Mouse (Mus musculus) cerebral cortex, adult 2 months (tissue): ENCODE results near the gene Rxfp3.

Experiments used
- WGBS: fragments of 180-500 bp; shearing (Covaris S2); methylation state at CpG from one replicate; pipeline ENCODE4 v1.1.7; 2018; 5-methylcytosine and 5-hydroxymethylcytosine counted together

Gene Rxfp3

DNA sequence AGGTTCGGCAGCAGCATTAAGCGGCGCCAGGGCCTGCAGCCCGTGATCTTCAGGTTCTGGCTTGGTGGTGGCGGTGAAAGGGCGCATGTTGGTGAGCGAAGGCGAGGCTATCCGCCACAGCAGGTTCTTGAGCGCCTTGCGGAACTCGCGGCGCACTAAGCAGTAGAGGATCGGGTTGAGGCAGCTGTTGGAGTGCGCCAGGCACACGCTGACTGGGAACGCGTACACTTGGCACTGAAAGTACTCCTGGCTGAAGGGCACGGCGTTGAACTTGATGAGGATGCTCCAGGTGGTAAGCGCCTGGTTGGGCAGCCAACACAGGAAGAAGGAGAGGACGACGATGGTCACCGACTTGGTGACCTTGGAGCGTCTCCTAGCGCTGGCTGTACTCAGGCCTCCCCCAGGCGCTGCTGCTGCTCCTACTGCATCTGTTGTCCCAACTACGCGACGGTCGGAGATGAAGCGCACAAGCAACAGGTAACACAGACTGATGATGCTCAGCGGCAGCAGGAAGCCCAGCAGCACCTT is 1.8 kb downstream of the Rxfp3 start:
- 6% methylated on average over 34 of the region's 34 CpGs for WGBS

DNA sequence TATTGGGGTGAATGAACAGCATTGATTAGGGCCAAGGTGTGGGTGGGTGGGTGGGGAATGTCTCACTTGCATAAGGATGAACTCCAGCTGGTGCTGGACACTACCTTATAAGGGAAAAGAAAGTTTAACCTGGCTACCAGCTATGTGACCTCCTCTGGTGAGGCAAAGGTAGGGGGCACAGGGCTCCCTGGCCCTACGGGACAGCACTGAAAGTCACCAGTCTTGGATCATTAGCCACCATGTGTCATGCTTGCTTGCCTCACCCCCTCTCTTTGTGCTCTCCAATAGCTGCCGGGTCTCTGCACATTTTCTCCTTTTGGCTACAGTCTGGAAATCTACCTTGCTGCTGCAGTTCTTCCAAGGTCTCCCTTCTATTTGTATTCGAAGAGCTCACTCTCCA is 7.6 kb downstream of the Rxfp3 start:
- WGBS = 67% methylated on average over 3 of the region's 3 CpGs

DNA sequence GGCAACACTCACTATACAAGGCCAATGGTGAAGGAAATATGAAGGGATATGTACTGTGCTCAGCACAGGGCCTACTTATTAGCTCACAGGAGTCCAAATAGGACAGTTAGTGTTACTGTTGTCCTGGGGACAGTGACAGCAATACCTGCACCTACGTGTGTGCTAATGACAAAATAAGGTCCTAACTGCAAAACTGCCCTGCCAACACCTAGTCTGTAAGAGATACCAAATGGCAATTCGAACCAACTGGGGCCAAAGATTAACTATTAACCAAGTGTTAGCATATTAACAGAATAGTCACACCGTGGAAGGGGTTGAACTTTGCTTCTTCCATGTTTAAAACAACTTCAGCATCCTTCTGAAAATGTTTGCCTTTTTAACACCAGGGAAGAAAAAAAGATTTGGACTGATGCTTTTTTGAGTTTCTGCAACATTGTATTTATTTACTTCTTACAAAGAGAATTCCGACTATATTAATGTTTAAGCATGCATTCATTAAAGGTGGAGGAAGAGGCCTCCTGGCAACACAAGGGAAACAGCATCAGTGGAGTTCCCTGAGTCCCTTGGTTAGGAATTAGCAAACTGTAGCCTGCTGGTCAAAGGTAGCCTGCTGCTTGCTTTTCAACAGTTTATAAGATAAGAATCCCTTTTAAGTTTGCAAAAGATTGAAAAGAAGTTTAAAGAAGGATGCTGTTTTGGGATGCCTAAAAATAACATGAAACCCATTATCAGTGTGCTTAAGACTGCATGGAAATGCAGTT is 10.8 kb downstream of the Rxfp3 start:
- WGBS = 81% methylated on average over 4 of the region's 4 CpGs

DNA sequence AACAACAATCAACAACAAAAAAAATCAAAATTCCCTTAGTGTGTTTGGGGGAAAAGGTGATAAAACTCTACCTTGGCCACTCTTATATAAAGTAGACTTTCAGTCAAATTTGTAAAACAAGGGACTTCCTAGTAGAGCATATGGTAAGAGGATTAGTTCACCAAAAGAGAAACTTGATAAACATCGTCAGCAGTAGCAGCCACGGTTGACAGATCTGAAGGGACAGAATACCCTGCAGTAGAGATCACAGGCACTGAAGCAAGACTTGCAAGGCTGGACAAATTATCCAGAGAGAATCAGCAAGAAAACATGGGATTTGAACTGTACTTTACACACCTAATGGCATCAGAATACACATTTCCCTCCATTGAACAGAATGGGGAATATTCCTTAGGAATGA is 22.9 kb downstream of the Rxfp3 start:
- WGBS = 66% methylated on average over 2 of the region's 2 CpGs

DNA sequence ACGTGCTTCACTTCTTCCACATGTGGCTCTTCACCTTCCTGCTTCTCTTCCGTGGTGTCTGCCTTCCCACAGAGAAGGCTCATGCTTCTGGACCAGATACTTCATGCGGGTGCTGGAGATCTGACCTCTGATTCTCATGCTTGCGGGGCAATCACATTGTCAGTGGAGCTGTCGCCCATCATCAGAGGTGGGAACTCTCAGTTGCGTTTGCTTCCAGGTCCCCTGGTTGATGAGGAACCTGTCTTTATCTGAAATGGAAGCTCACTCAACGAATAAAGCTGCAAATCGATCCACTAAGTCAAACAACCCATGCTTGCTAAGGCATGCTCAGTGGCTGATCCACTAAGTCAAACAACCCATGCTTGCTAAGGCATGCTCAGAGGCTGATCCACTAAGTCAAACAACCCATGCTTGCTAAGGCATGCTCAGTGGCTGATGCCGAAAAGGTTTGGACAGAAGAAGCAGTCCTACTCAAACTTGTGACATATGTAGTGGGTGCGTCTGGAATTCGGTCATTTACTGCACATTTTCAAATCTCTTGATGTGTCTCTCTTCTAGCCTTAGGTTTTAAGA is 26.7 kb downstream of the Rxfp3 start:
- 92% methylated on average over 11 of the region's 11 CpGs for WGBS

DNA sequence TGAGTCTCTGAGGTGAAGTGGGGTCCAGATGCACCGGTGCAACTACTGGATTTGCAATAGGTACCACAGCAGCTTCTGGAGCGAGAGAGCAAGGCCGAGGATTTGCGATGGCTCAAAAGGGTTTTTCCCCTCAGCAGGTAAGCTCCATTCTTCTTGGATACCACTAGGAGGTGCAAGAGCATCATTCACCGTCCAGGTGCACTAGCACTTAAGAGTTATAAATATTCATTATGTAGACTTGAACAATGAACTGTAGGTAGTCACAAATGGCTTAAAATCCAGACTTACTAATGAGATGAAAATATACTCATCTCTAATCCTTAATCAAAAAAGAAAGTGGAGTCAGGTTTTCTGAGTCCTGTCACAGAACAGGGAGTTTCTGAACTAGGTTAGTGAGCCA is 29.0 kb downstream of the Rxfp3 start:
- WGBS = 55% methylated on average over 5 of the region's 5 CpGs

DNA sequence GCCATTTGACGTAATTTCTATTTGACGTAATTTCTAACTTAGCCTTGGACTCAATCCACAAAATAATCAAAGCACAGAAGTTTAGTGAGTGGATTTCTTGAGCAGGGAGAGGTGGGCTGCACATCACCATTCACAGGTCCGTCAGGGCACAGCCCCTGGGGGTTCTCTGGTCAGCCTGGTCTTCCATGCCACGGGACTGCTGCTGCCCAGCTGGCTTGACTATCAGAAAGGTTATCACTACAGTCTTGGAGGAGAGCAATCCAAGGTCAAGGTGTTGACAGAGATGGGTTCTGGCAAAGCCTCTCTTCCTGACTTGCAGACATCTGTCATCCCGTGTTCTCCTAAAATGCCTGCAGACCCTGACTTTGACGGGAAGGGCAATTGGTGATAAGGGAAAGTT is 33.1 kb downstream of the Rxfp3 start:
- WGBS = 90% methylated on average over 6 of the region's 6 CpGs

DNA sequence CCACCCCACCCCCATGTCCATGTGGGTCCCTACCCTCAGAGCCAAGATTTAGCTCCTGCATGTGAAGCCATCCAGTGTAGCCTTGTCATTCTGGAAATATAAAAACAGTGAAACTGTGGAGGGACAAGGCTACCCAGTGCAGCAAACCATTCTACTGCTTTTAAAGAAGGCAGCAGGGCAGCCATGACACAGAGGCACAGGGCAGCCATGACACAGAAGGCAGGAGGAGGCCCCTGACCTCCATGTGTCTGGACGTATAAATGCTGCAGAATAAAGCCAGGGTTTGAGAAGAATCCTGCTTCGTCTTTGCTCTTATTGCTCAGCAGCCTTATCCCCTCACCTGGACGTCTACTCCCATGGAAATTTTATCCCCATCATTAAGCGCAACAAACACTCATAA is 34.0 kb downstream of the Rxfp3 start:
- WGBS = 94% methylated on average over 4 of the region's 4 CpGs

DNA sequence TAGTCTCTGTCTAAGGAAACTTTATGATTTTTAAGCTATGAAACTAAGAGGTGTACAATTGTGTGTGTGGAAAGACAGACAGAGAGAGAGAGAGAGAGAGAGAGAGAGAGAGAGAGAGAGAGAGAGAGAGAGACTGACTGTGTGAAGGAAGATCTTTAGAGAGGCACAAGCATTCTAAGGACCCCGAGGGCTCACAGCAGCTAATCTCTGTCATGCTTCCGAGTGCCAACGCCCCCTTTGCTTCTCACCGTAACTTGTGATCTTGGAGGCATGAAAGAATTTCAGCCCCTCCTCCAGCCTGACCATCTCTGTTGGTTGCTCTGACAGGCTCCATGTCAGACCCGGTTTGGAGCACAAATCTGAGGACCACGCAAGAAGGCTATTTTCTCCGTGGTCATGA is 37.4 kb downstream of the Rxfp3 start, which contains the start of gene Slc45a2:
Slc45a2 (plus strand) TSS at position 301 of the 400 bp plus-strand sequence.
- 70% methylated on average over 7 of the region's 7 CpGs for WGBS

DNA sequence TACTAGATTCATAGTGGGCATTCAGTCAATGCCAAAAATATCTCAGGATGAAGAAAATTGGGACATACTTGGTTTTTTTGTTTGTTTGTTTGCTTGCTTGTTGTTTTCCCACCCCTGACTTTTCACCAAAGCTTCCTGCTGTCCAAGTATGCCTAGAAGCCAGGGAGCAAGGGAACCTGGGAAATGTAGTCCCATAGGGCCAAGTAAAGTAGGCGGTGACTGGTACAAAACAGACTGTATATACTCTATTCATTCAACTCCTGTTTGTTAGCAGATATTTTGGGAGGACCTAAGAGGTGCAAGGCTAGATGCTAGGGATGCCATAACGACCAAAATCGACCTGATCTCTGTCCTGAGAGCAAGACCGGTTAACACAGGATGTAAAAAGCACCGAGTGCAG is 38.0 kb downstream of the Rxfp3 start:
- 50% methylated on average over 5 of the region's 5 CpGs for WGBS

DNA sequence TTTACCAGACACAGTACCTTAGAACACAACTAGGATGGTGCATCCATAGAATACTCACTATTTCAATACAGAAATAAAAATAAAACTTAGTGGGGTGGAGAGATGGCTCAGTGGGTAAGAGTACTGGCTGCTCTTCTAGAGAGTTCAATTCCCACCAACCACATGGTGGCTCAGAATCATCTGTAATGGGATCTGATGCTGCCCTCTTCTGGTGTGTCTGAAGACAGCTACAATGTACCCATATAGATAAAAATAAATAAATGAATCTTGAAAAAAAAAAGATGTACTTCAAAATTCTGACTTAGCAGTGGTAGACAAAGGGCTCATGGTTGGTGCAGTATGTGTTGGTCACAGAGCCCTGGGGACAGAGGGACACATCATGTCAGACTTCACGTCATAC is 46.2 kb downstream of the Rxfp3 start:
- WGBS = 93% methylated on average over 1 of the region's 1 CpGs

DNA sequence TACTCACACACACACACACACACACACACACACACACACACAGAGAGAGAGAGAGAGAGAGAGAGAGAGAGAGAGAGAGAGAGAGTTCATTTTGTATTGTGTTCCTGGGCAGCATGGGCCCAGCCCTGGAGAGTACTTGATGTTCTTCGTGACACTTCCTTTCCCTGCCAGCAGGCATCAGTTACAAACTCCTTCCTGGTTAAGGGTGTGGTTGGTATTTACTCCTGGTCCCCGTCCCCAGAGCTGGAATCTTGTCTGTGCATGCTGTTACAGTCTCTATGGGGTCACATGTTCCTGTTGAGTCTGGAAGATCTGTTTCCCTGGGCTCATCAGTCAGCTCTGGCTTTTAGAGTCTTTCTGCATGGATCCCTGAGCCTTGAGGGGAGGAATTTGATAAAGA is 47.4 kb downstream of the Rxfp3 start:
- 58% methylated on average over 2 of the region's 2 CpGs for WGBS

DNA sequence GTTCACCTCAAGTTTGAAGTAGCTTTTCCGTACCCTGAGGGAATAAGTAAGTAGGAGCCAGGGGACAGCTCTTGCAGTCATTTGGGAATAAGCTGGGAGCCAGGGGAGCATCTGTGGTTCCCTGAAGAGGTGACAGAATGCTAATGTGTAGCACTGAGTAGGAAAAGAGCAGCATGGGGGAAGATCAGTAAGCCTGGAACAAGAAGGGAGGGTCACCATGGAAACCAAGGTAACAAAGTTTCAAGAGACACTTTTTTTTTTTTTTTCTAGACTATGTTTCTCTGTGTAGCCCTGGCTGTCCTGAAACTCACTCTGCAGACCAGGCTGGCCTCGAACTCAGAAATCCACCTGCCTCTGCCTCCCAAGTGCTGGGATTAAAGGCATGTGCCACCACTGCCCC is 51.3 kb downstream of the Rxfp3 start:
- 74% methylated on average over 2 of the region's 2 CpGs for WGBS

DNA sequence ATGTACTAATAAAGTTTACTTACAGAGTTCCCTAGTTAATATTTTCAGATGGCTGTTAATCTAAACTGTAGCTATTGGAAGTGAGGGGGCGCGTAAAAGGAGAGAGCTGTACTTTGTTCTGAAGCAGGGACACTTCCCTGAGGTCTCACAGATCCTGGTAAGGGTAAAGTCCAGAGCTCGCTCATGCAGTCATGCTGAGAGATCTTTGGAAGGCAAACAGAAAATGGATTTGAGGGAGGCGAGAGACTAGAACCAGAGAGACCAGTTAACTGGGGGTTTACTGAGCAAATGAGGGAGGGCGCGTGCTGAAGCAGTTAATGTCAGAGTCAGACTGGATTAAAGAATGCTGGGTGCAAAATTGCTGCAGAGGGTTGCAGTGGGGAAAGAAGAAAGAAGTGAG is 52.0 kb downstream of the Rxfp3 start:
- 94% methylated on average over 6 of the region's 6 CpGs for WGBS
